18 mouse cellular contexts compared by ENCODE assay signal in genomic region chr4:140775876-140776275, GRCm38 (mm10). TPM values are rescaled to one million over a fixed set of nuclear protein-coding genes. Genes with fewer than 3 reads are reported as not detected.
"Had no signal": no experiment of that assay in that cellular context is flagged by ENCODE, and none has a peak within 500 bp of the region (broad histone marks: within the 10 kb centered on the region; RNA-seq: fewer than 3 reads in every experiment).

No protein-coding gene starts in this region.

- ATAC-seq: intestine, postnatal 0 days; lung, postnatal 0 days; midbrain, embryonic 15.5 days had no signal

- H3K4me2 ChIP-seq: limb, embryonic 13.5 days; midbrain, embryonic 15.5 days; neural tube, embryonic 12.5 days had no signal

- H3K4me1 ChIP-seq: midbrain, embryonic 15.5 days had no signal

- H3K9me3 ChIP-seq: midbrain, embryonic 10.5 days; midbrain, embryonic 15.5 days; neural tube, embryonic 12.5 days had no signal

- DNase-seq: kidney, adult 9 months; kidney, postnatal 36 days; lung, adult 18-20 months; lung, postnatal 36 days; retina, postnatal 1 day; right cerebral cortex, postnatal 4 days; spleen, adult 18-20 months had no signal

- H3K27ac ChIP-seq: kidney, postnatal 0 days; limb, embryonic 13.5 days; liver, embryonic 14.5 days; midbrain, embryonic 10.5 days; midbrain, embryonic 15.5 days; neural tube, embryonic 12.5 days had no signal

- H3K27me3 ChIP-seq: limb, embryonic 13.5 days; midbrain, embryonic 15.5 days; neural tube, embryonic 12.5 days had no signal

- H3K36me3 ChIP-seq: limb, embryonic 13.5 days; midbrain, embryonic 10.5 days; midbrain, embryonic 15.5 days; neural tube, embryonic 12.5 days had no signal

- H3K4me3 ChIP-seq: limb, embryonic 13.5 days; midbrain, embryonic 10.5 days; midbrain, embryonic 15.5 days; neural tube, embryonic 12.5 days had no signal

- H3K9ac ChIP-seq: limb, embryonic 13.5 days; liver, embryonic 14.5 days; midbrain, embryonic 15.5 days; neural tube, embryonic 12.5 days had no signal

RNA-seq across cellular contexts. Expression of gene Padi6, which starts 33.4 kb away (rescaled TPM):
- polyA plus RNA-seq: intestine, postnatal 0 days; limb, embryonic 13.5 days; liver, adult 2 months; liver, embryonic 14.5 days; lung, postnatal 0 days; neural tube, embryonic 12.5 days; stomach, embryonic 14.5 days; urinary bladder, adult 2 months had no signal

RNA-seq across cellular contexts. Expression of gene Padi3, which starts 34.6 kb away (rescaled TPM):
- polyA plus RNA-seq: liver, adult 2 months; midbrain, embryonic 15.5 days; neural tube, embryonic 12.5 days; stomach, embryonic 14.5 days had no signal
